In the genomic region with DNA sequence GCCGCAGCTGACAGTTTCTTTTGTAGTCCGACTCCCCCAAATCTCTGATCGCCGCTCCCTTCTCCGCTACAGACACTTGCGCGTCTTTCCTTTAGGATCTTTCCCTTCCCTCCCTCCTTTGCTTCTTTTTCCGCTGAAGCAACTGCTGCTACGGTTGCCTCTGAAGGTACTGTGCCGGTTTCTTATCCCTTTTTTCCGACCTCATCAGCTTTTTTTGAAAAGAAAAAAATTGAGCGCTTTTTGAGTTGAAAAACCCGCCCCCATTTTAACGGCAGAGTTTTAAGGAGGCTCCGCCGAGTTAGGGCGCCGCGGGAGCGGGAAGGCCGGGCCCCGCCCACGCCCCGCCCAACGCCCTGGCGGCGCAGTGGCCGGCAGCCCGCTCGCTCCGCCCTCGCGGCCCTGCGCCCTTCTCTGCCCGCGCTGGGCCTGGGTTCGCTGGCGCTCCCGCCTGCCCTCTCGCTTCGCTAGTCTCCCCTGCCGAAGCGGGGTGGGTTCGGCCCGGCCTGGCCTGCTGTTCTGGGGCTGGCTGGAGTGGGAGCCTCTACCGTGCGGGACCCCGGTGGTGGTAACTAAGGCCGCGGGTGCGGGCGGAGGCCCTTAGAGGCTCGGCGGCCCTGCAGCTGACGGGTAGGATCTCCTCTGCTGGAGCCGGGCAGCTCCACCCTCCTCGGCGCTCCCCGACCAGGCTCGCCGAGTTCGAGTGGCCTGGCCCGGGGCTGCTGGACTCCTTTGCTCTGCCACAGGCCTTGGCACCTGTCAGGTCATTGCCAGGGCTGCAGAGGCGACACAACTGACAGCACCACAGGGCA, we compare ENCODE assay signal across 8 mouse cellular contexts. TPM values are rescaled to one million over a fixed set of nuclear protein-coding genes. Genes with fewer than 3 reads are reported as not detected.
A peak's percentile ranks its signal among the peaks of the same experiment; 100 is the strongest.
DNase-seq lines count a peak whose midpoint lies in the region; ATAC-seq and TF ChIP-seq lines count a peak whose summit lies in the region.

TSS of gene Cdkn2c (minus strand) at position 729 of the 809 bp plus-strand sequence.

- TF ChIP-seq CTCF in MEL (IDR thresholded peaks at IDR 0.05 in 2 of 3, conservative IDR thresholded peaks at IDR 0.05 in 1 of 3; ENCODE audit: control insufficient read depth in 1 of 3, insufficient read depth in 1 of 3, low read depth in 2 of 3, low read length in 3 of 3, poor library complexity in 1 of 3, severe bottlenecking in 1 of 3): no peak
- TF ChIP-seq CTCF in cerebellum, adult 2 months (IDR thresholded peaks at IDR 0.05; ENCODE audit: borderline replicate concordance, insufficient read depth, low read depth, low read length): no peak

- ATAC-seq in hematopoietic stem cell, adult 5-6 weeks (replicated peaks in 1 of 2; ENCODE audit: insufficient read depth in 1 of 2, low FRiP score in 2 of 2, low TSS enrichment in 1 of 2, low read depth in 1 of 2, poor library complexity in 2 of 2, severe bottlenecking in 2 of 2): peak; percentile 67 to 75

- no peaks in the 10 kb centered on the region for H3K27me3 ChIP-seq in MEL (ENCODE audit: control insufficient read depth in 1 of 2, insufficient read depth in 2 of 2, low read length in 2 of 2)
- H3K27me3 ChIP-seq in cerebellum, adult 2 months (ENCODE audit: control insufficient read depth, insufficient read depth, low read length): no peaks in the 10 kb centered on the region

- H3K4me1 ChIP-seq in MEL (ENCODE audit: control insufficient read depth in 1 of 2, insufficient read depth in 2 of 2, low read length in 2 of 2): peaks cover 3 to 12% of the 10 kb centered on the region in 2 experiments; a peak in 3 of 4 replicates
- H3K4me1 ChIP-seq in cerebellum, adult 2 months (ENCODE audit: control insufficient read depth, insufficient read depth, low read length): no peaks in the 10 kb centered on the region

- H3K36me3 ChIP-seq in MEL (ENCODE audit: control insufficient read depth in 1 of 2, insufficient read depth in 2 of 2, low read length in 2 of 2): peaks cover 0 to 8% of the 10 kb centered on the region in 2 experiments; a peak in 2 of 4 replicates

- TF ChIP-seq POLR2A in MEL (IDR thresholded peaks at IDR 0.05; ENCODE audit: control insufficient read depth in 1 of 2, insufficient read depth in 1 of 2, low read depth in 1 of 2, low read length in 2 of 2, poor library complexity in 1 of 2): peak; percentile 79 to 87
- TF ChIP-seq POLR2A in cerebellum, adult 2 months (IDR thresholded peaks at IDR 0.05; ENCODE audit: borderline replicate concordance, insufficient read depth, low read length): peak; percentile 94

- TF ChIP-seq RAD21 in MEL (IDR thresholded peaks at IDR 0.05; ENCODE audit: low read depth, low read length): no peak

- peak within 1 kb of the TSS; percentile 95 for H3K9ac ChIP-seq in MEL (ENCODE audit: control insufficient read depth, low read depth, low read length, poor library complexity, severe bottlenecking)

- H3K9me3 ChIP-seq in MEL (replicated peaks; ENCODE audit: insufficient read depth, low read length): no peaks in the 10 kb centered on the region

- H3K27ac ChIP-seq in MEL (ENCODE audit: control insufficient read depth, low read depth, low read length): peak within 1 kb of the TSS; percentile 99
- peak within 1 kb of the TSS; percentile 85 for H3K27ac ChIP-seq in cerebellum, adult 2 months (ENCODE audit: insufficient read depth, low read length)

- DNase-seq in MEL (ENCODE audit: low read depth, low spot score): peak; percentile 91
- DNase-seq in cerebellum, adult 2 months: peak; percentile 89 to 92
- peak; percentile 77 for DNase-seq in forelimb bud, embryonic 11.5 days (ENCODE audit: low read depth, low spot score)
- DNase-seq in layer of hippocampus, adult 9-10 months (ENCODE audit: low spot score): peak; percentile 48
- DNase-seq in lung, postnatal 10 days: peak; percentile 91
- peak; percentile 82 for DNase-seq in ovary, postnatal 14 days (ENCODE audit: low spot score)
- peak; percentile 87 for DNase-seq in thymus, postnatal 14 days

- H3K79me2 ChIP-seq in MEL (ENCODE audit: control insufficient read depth, insufficient read depth, low read length, poor library complexity): peaks cover 34% of the 10 kb centered on the region

- WGBS in cerebellum, adult 2 months: under 1% methylated on average over 64 of the region's 64 CpGs

- TF ChIP-seq EP300 in MEL (IDR thresholded peaks at IDR 0.05; ENCODE audit: low read depth in 1 of 2, low read length in 2 of 2): peak in 1 of 2 experiments; percentile 35; a peak in 1 of 4 replicates

- peak within 1 kb of the TSS; percentile 95 to 98 for H3K4me3 ChIP-seq in MEL (ENCODE audit: control insufficient read depth in 1 of 2, insufficient read depth in 1 of 2, low read depth in 2 of 2, low read length in 2 of 2)
- peak within 1 kb of the TSS; percentile 84 for H3K4me3 ChIP-seq in cerebellum, adult 2 months (replicated peaks; ENCODE audit: insufficient read depth, low read depth, low read length)

TF ChIP-seq in MEL, 35 proteins besides CTCF, POLR2A, EP300 and RAD21:
- TF ChIP-seq SIN3A (IDR thresholded peaks at IDR 0.05; ENCODE audit: low read length): peak; percentile 95
- TF ChIP-seq ZKSCAN1 (IDR thresholded peaks at IDR 0.05; ENCODE audit: low read depth, low read length): 0 out of 2 replicates have a peak, but pooled peaks have one; percentile 14
- TF ChIP-seq MYB (IDR thresholded peaks at IDR 0.05; ENCODE audit: low read depth, low read length): peak; percentile 66; the same call in 1 of the 2 replicates
- no peak for TF ChIP-seq USF2 (IDR thresholded peaks at IDR 0.05; ENCODE audit: borderline replicate concordance in 1 of 2, insufficient read depth in 1 of 2, low read depth in 1 of 2, low read length in 2 of 2)
- no peak for TF ChIP-seq GABPA (IDR thresholded peaks at IDR 0.05; ENCODE audit: low read depth, low read length)
- TF ChIP-seq MAFK (IDR thresholded peaks at IDR 0.05; ENCODE audit: borderline replicate concordance, low read depth, low read length): peak; percentile 67; the same call in 1 of the 2 replicates
- TF ChIP-seq USF1 (IDR thresholded peaks at IDR 0.05; ENCODE audit: low read depth, low read length): no peak
- peak; percentile 60 for TF ChIP-seq HCFC1 (IDR thresholded peaks at IDR 0.05; ENCODE audit: low read depth, low read length)
- TF ChIP-seq RCOR1 (IDR thresholded peaks at IDR 0.05; ENCODE audit: low read depth, low read length): 0 out of 2 replicates have a peak, but pooled peaks have one; percentile 48
- 0 out of 2 replicates have a peak, but pooled peaks have one; percentile 26 for TF ChIP-seq NRF1 (IDR thresholded peaks at IDR 0.05; ENCODE audit: insufficient read depth, low read depth, low read length, poor library complexity, severe bottlenecking)
- TF ChIP-seq ZC3H11A (IDR thresholded peaks at IDR 0.05; ENCODE audit: low read depth, low read length): 0 out of 2 replicates have a peak, but pooled peaks have one; percentile 15
- TF ChIP-seq CHD1 (IDR thresholded peaks at IDR 0.05; ENCODE audit: low read depth, low read length): no peak
- no peak for TF ChIP-seq ELF1 (IDR thresholded peaks at IDR 0.05; ENCODE audit: low read depth, low read length)
- peak; percentile 38; the same call in 1 of the 2 replicates for TF ChIP-seq KAT2A (conservative IDR thresholded peaks at IDR 0.05; ENCODE audit: low read depth, low read length)
- no peak for TF ChIP-seq SMC3 (IDR thresholded peaks at IDR 0.05; ENCODE audit: low read depth, low read length)
- peak; percentile 93 for TF ChIP-seq ZNF384 (IDR thresholded peaks at IDR 0.05; ENCODE audit: low read depth, low read length)
- peak; percentile 39; the same call in 1 of the 2 replicates for TF ChIP-seq ETS1 (IDR thresholded peaks at IDR 0.05; ENCODE audit: low read depth, low read length)
- TF ChIP-seq TBP (IDR thresholded peaks at IDR 0.05; ENCODE audit: low read depth, low read length): peak; percentile 76
- peak; percentile 9; the same call in 1 of the 2 replicates for TF ChIP-seq BHLHE40 (IDR thresholded peaks at IDR 0.05; ENCODE audit: borderline replicate concordance, low read depth, low read length)
- TF ChIP-seq GATA1 (IDR thresholded peaks at IDR 0.05; ENCODE audit: low read depth, low read length): no peak
- 0 out of 2 replicates have a peak, but pooled peaks have one; percentile 9 for TF ChIP-seq TCF12 (IDR thresholded peaks at IDR 0.05; ENCODE audit: low read depth, low read length)
- TF ChIP-seq POLR2AphosphoS2 (IDR thresholded peaks at IDR 0.05; ENCODE audit: low read length): no peak
- TF ChIP-seq JUND (IDR thresholded peaks at IDR 0.05; ENCODE audit: low read depth, low read length): no peak
- no peak for TF ChIP-seq CHD2 (IDR thresholded peaks at IDR 0.05; ENCODE audit: low read length)
- TF ChIP-seq NELFE (IDR thresholded peaks at IDR 0.05; ENCODE audit: low read depth, low read length): peak; percentile 75
- TF ChIP-seq E2F4 (IDR thresholded peaks at IDR 0.05; ENCODE audit: borderline replicate concordance, low read depth, low read length): peak; percentile 81; the same call in 1 of the 2 replicates
- peak; percentile 66 for TF ChIP-seq MAZ (IDR thresholded peaks at IDR 0.05; ENCODE audit: low read depth, low read length)
- TF ChIP-seq MXI1 (IDR thresholded peaks at IDR 0.05; ENCODE audit: low read depth, low read length): peak; percentile 21; the same call in 1 of the 2 replicates
- TF ChIP-seq MYC (IDR thresholded peaks at IDR 0.05; ENCODE audit: low read depth, low read length): no peak
- TF ChIP-seq UBTF (IDR thresholded peaks at IDR 0.05; ENCODE audit: borderline replicate concordance, insufficient read depth, low read depth, low read length): peak; percentile 93; the same call in 1 of the 2 replicates
- TF ChIP-seq TAL1 (IDR thresholded peaks at IDR 0.05; ENCODE audit: low read length): no peak
- TF ChIP-seq MAX (IDR thresholded peaks at IDR 0.05; ENCODE audit: low read length): no peak

RNA-seq across cellular contexts. Expression of gene Cdkn2c, which starts in this region (rescaled TPM):
- 18.6 and 21.0 TPM in 2 replicates for total RNA-seq in MEL (2012; rRNA removed)
- polyA plus RNA-seq in MEL (2012; ENCODE audit: insufficient read depth in 1 of 2, insufficient read length in 2 of 2, low read depth in 1 of 2, low replicate concordance in 2 of 2, missing spikeins in 1 of 2): 10 to 100 TPM in 1 of 2 experiments, not detected in 1; 26.8 TPM
- polyA plus RNA-seq in cerebellum, adult 2 months (2012; rRNA removed): 2.9 and 3.1 TPM in 2 replicates
- 26.0 and 49.8 TPM in 2 replicates for total RNA-seq in hematopoietic stem cell, adult 5-6 weeks (2017)

Comparison
In these comparisons a context has a peak if more than half of its experiments do, and no peak if none do; other contexts are left out.
1. Peak in every context shown above with its lines: DNase-seq, ATAC-seq, H3K4me3 ChIP-seq and H3K27ac ChIP-seq.